Mouse (Mus musculus) CD4-positive naive resting alpha-beta T cell, adult 57 days (primary cell): ENCODE measurements around the gene Ift140. TPM values are rescaled to one million over a fixed set of nuclear protein-coding genes. Genes with fewer than 3 reads are reported as not detected.

ENCODE experiments used
- total RNA-seq: library from RNA; stranded (reverse); gene quantifications from one replicate; pipeline ENCODE4 v1.2.4, GENCODE M21; 2023

Gene Ift140
- total RNA-seq, result 28.6 TPM

GRCm38 (mm10) chr17:25015655-25016291, at the start of gene Ift140, which contains the start of gene Cramp1l:
Gene Ift140, plus strand, starts transcription at chr17:25016085.
Gene Cramp1l, minus strand, starts transcription at chr17:25015788.

GRCm38 (mm10) chr17:25083444-25083931, 67.6 kb downstream of the Ift140 start, which contains the start of gene Tmem204:
Gene Tmem204, minus strand, starts transcription at chr17:25083591.

GRCm38 (mm10) chr17:25115664-25116432, 100.0 kb downstream of the Ift140 start, which contains the start of gene Telo2:
Gene Telo2, minus strand, starts transcription at chr17:25115967.

GRCm38 (mm10) chr17:25120406-25120805, 104.5 kb downstream of the Ift140 start, which contains the start of gene Ptx4:
Gene Ptx4, plus strand, starts transcription at chr17:25120760.

GRCm38 (mm10) chr17:25133275-25133698, 117.4 kb downstream of the Ift140 start, which contains the start of gene Clcn7:
Gene Clcn7, plus strand, starts transcription at chr17:25133391.

Other genes starting within 250 kb of the Ift140 start
- not detected for gene Meiob, start 211.8 kb upstream of the Ift140 start, total RNA-seq
- gene Hagh, start 175.9 kb upstream of the Ift140 start, total RNA-seq, result 33.2 TPM
- 2.7 TPM for gene Fahd1, start 165.7 kb upstream of the Ift140 start, total RNA-seq
- gene Igfals, start 150.1 kb upstream of the Ift140 start, total RNA-seq, result not detected
- 52.8 TPM for gene Nubp2, start 129.7 kb upstream of the Ift140 start, total RNA-seq
- 31.2 TPM for gene Spsb3, start 129.4 kb upstream of the Ift140 start, total RNA-seq
- gene Eme2, start 121.0 kb upstream of the Ift140 start, total RNA-seq, result 59.7 TPM
- 45.5 TPM for gene Mrps34, start 121.0 kb upstream of the Ift140 start, total RNA-seq
- 26.5 TPM for gene Nme3, start 119.6 kb upstream of the Ift140 start, total RNA-seq
- gene Mapk8ip3, start 79.1 kb upstream of the Ift140 start, total RNA-seq, result 237 TPM
- gene Jpt2, start 55.4 kb upstream of the Ift140 start, total RNA-seq, result 21.3 TPM
- 39.6 TPM for gene Cramp1l, start 297 bp upstream of the Ift140 start, total RNA-seq
- gene Tmem204, start 67.5 kb downstream of the Ift140 start, total RNA-seq, result 0.33 TPM
- 32.6 TPM for gene Telo2, start 99.9 kb downstream of the Ift140 start, total RNA-seq
- not detected for gene Ptx4, start 104.7 kb downstream of the Ift140 start, total RNA-seq
- gene Clcn7, start 117.3 kb downstream of the Ift140 start, total RNA-seq, result 30.3 TPM
- gene Ccdc154, start 146.4 kb downstream of the Ift140 start, total RNA-seq, result 0.38 TPM
- not detected for gene Gm38655, start 159.4 kb downstream of the Ift140 start, total RNA-seq
- gene BC003965, start 168.5 kb downstream of the Ift140 start, total RNA-seq, result 15.1 TPM
- gene Unkl, start 172.3 kb downstream of the Ift140 start, total RNA-seq, result 88.2 TPM
- 43.8 TPM for gene Gnptg, start 224.0 kb downstream of the Ift140 start, total RNA-seq
- 21.1 TPM for gene Tsr3, start 224.1 kb downstream of the Ift140 start, total RNA-seq
- gene Baiap3, start 240.3 kb downstream of the Ift140 start, total RNA-seq, result 6.6 TPM